Mouse (Mus musculus) liver, postnatal 0 days (tissue): Measurements from ENCODE around the gene Myt1l. TPM values are rescaled to one million over a fixed set of nuclear protein-coding genes. Genes with fewer than 3 reads are reported as not detected.

Experiments used
- ATAC-seq: fragments of 200-750 bp; cut with Nextera tagmentation; 2 replicates; pipeline ENCODE4 v1.8.0; 2017; ENCODE audit warnings: mild to moderate bottlenecking, moderate library complexity
- DNase-seq: peaks from one replicate; pipeline ENCODE4 v3.0.0-alpha.2; 2016
- H3K27ac ChIP-seq: fragments of 300-500 bp; sonication (generic); 2 replicates; pipeline ENCODE4 v1.5.1; 2014; ENCODE audit warnings: antibody characterized with exemption, moderate library complexity, mild to moderate bottlenecking, low read depth
- H3K27me3 ChIP-seq: fragments of 300-500 bp; sonication (generic); 2 replicates; pipeline ENCODE4 v1.6.1; 2014; ENCODE audit warnings: low read length, control low read depth, mixed read lengths; ENCODE audit not compliant: insufficient read depth
- H3K36me3 ChIP-seq: fragments of 300-500 bp; sonication (generic); replicated peaks from 2 replicates; pipeline ENCODE4 v1.6.1; 2014; ENCODE audit warnings: mild to moderate bottlenecking, control low read depth, low read length, moderate library complexity, mixed read lengths; ENCODE audit not compliant: insufficient read depth
- H3K4me1 ChIP-seq: fragments of 300-500 bp; sonication (generic); 2 replicates; pipeline ENCODE4 v1.6.1; 2014; ENCODE audit warnings: antibody characterized with exemption, mild to moderate bottlenecking, control low read depth; ENCODE audit not compliant: insufficient read depth
- H3K4me2 ChIP-seq: fragments of 300-500 bp; sonication (generic); 2 replicates; pipeline ENCODE4 v1.6.1; 2014; ENCODE audit warnings: low read depth, mild to moderate bottlenecking, low read length, moderate library complexity, mixed read lengths
- H3K4me3 ChIP-seq: fragments of 300-500 bp; sonication (generic); 2 replicates; pipeline ENCODE4 v1.5.1; 2014; ENCODE audit warnings: low read depth, low read length
- H3K9ac ChIP-seq: fragments of 300-500 bp; sonication (generic); replicated peaks from 2 replicates; pipeline ENCODE4 v1.6.1; 2014; ENCODE audit warnings: mild to moderate bottlenecking, moderate library complexity
- H3K9me3 ChIP-seq: fragments of 300-500 bp; sonication (generic); 2 replicates; pipeline ENCODE4 v1.6.1; 2016; ENCODE audit warnings: mild to moderate bottlenecking, control low read depth, low read length, mixed read lengths
- CTCF ChIP-seq: sonication (generic); IDR thresholded peaks from 2 replicates; pipeline ENCODE4 v1.5.1; 2016; ENCODE audit warnings: antibody characterized with exemption, low read depth
- EP300 ChIP-seq: IDR thresholded peaks from 2 replicates; pipeline ENCODE4 v1.6.1; 2016; ENCODE audit warnings: antibody characterized with exemption, low read depth, mild to moderate bottlenecking
- WGBS: fragments of 180-500 bp; shearing (Covaris S2); extraction: QIAGEN DNeasy Blood & Tissue Kit; methylation state at CpG from one replicate; pipeline ENCODE4 v1.1.7; 2014; ENCODE audit not compliant: insufficient replicate concordance; 5-methylcytosine and 5-hydroxymethylcytosine counted together
- polyA plus RNA-seq: library from polyadenylated mRNA; unstranded; fragments of >200 nt; fragmentation: Nextera tagmentation; extraction: Ambion mirVana; gene quantifications from 2 replicates; pipeline ENCODE4 v1.2.1, GENCODE M21; 2015

The Myt1l gene
- polyA plus RNA-seq, 1 experiment from 2014 or later, result not detected

GRCm38 (mm10) chr12:29809569-29810185 lies 281.5 kb downstream of the Myt1l start:
- WGBS, result 55% methylated on average over 12 of the region's 12 CpGs
- no peak for TF ChIP-seq CTCF
- no peak for TF ChIP-seq EP300

DNA sequence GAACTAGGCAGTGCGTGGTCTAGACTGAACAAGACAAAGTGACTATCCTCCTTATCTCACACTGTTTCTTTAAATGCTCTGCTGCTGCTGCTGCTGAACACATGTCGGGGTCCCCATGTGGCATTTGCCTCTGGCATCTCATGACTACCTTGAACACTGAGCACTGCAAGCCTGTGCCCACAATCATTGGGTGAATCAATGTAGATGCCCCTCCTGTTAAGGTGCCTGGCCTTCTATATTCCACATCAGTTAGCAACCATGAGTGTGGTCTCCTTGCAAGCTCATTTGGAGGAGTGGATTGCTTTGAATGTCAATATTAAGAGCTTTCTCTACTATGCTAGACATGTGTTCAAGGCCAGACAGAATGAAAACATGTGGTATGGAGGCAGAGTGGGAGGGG lies 287.3 kb downstream of the Myt1l start:
- Histone ChIP-seq H3K9ac (no peak overlapping the region), H3K36me3 (no peaks in the 10 kb centered on the region), H3K4me2 (no peak overlapping the region), H3K27me3 (no peaks in the 10 kb centered on the region), H3K4me3 (no peak overlapping the region), H3K27ac (no peak overlapping the region), H3K4me1 (no peaks in the 10 kb centered on the region), H3K9me3 (no peaks in the 10 kb centered on the region)
- TF ChIP-seq EP300, result no peak
- no peak for TF ChIP-seq CTCF
- DNase-seq, result no peak
- WGBS, result 62% methylated on average over 2 of the region's 2 CpGs
- no peak for ATAC-seq

More at GRCm38 (mm10) chr12:29809569-29810185, 281.5 kb downstream of the Myt1l start:
- ATAC-seq (no peak), DNase-seq (no peak)
- H3K4me1 ChIP-seq, result no peaks in the 10 kb centered on the region
- no peaks in the 10 kb centered on the region for H3K36me3 ChIP-seq
- H3K4me3 ChIP-seq, result no peak overlapping the region
- no peak overlapping the region for H3K9ac ChIP-seq
- H3K27me3 ChIP-seq, result no peaks in the 10 kb centered on the region
- H3K4me2 ChIP-seq, result no peak overlapping the region
- no peak overlapping the region for H3K27ac ChIP-seq
- no peaks in the 10 kb centered on the region for H3K9me3 ChIP-seq

- no peaks in the 10 kb centered on the region for H3K9me3 ChIP-seq
- H3K4me3 ChIP-seq, result no peak overlapping the region
- H3K36me3 ChIP-seq, result no peaks in the 10 kb centered on the region
- no peaks in the 10 kb centered on the region for H3K27me3 ChIP-seq
- no peak for DNase-seq
- no peak overlapping the region for H3K9ac ChIP-seq
- no peaks in the 10 kb centered on the region for H3K4me1 ChIP-seq
- TF ChIP-seq EP300 (no peak), CTCF (no peak)
- WGBS, result 76% methylated on average over 2 of the region's 2 CpGs
- no peak overlapping the region for H3K4me2 ChIP-seq
- no peak for ATAC-seq
- no peak overlapping the region for H3K27ac ChIP-seq
These were observed 287.9 kb downstream of the Myt1l start for GRCm38 (mm10) chr12:29816130-29816529.

- no peak for TF ChIP-seq CTCF
- no peak for TF ChIP-seq EP300
- H3K27ac ChIP-seq, result no peak overlapping the region
- ATAC-seq (no peak), DNase-seq (no peak)
- H3K9ac ChIP-seq, result no peak overlapping the region
- H3K4me3 ChIP-seq, result no peak overlapping the region
- H3K4me1 ChIP-seq, result no peaks in the 10 kb centered on the region
- H3K4me2 ChIP-seq, result no peak overlapping the region
- no peaks in the 10 kb centered on the region for H3K27me3 ChIP-seq
- 51% methylated on average over 6 of the region's 6 CpGs for WGBS
- H3K9me3 ChIP-seq, result no peaks in the 10 kb centered on the region
- no peaks in the 10 kb centered on the region for H3K36me3 ChIP-seq
These were observed 288.6 kb downstream of the Myt1l start for GRCm38 (mm10) chr12:29816761-29817160.

DNA sequence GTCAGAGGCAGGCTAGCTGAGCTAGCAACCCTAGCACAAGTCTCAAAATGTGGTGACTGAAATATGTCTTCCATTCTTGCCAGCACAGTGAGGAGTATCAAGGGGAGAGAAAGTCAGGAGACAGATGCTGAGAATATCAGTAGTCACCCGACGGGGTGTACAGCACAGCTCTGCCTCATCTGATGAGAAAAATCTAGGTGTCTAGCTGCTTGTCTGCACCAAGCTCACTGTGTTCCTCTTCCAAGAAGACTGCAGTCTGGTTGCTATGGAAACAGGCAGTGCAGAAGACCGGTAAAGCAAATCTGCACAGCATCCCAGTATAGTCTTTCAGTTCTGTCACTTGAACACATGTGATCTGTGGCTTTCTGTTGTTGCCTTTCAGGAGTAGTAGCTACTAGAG lies 294.0 kb downstream of the Myt1l start:
- ATAC-seq (no peak), DNase-seq (no peak)
- 61% methylated on average over 3 of the region's 3 CpGs for WGBS
- TF ChIP-seq CTCF (no peak), EP300 (no peak)
- Histone ChIP-seq H3K27me3 (no peaks in the 10 kb centered on the region), H3K9ac (no peak overlapping the region), H3K4me3 (no peak overlapping the region), H3K36me3 (no peaks in the 10 kb centered on the region), H3K4me2 (no peak overlapping the region), H3K9me3 (no peaks in the 10 kb centered on the region), H3K4me1 (no peaks in the 10 kb centered on the region), H3K27ac (no peak overlapping the region)

DNA sequence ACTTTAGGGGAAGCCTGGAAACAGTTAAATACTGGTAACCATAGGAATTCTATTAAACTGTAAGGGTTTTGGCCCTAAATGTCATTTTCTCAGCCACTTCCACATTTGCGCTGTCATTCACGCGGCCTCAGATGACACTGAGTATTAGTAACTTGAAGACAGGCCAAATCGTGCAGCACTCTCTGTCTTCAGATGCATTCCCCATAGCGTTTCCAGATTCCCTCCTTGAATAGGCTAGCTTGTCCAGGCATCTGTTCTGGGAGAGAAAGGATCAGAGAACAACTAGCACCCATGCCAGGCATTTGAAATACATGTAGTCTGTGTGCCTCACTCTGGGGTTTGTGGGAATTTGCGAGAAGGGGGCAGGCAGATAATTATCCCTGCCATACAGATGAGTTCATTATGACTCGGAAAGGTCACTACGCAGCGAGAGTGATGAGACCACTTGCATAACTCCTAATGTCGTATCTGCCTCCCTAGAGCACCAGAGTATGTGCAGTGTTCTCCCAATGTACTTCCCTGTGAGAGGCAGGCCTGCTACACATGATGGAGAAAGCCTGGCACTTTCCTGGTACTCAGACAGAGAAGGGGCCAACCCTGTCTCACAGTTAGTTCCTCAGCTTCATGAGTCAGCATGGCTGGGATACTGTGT lies 295.7 kb downstream of the Myt1l start:
- no peaks in the 10 kb centered on the region for H3K36me3 ChIP-seq
- H3K4me2 ChIP-seq, result no peak overlapping the region
- H3K9me3 ChIP-seq, result no peaks in the 10 kb centered on the region
- ATAC-seq, result no peak
- no peaks in the 10 kb centered on the region for H3K4me1 ChIP-seq
- no peaks in the 10 kb centered on the region for H3K27me3 ChIP-seq
- no peak for DNase-seq
- H3K27ac ChIP-seq, result no peak overlapping the region
- H3K4me3 ChIP-seq, result no peak overlapping the region
- TF ChIP-seq CTCF (no peak), EP300 (no peak)
- H3K9ac ChIP-seq, result no peak overlapping the region
- 79% methylated on average over 10 of the region's 10 CpGs for WGBS

DNA sequence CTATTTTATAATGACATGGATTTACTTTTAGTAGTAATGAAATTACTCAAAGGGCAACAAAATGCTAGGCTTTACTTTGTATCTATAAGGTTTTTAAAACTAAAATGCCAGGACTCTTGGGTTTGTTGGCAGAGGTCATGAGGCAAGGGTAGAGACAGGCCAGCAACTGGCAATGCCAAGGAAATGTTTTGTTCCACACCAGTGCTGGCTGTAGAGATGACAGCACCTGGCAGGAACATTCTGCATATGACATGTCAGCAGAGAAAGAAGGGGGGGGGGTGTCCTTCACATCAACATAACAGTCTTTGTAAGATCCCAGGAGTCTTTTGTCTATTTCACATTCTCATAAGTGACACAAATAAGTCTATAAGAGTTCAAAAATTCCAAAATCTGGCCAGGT lies 302.4 kb downstream of the Myt1l start:
- Histone ChIP-seq H3K4me1 (no peaks in the 10 kb centered on the region), H3K4me2 (no peak overlapping the region), H3K36me3 (no peaks in the 10 kb centered on the region), H3K9me3 (no peaks in the 10 kb centered on the region), H3K27me3 (no peaks in the 10 kb centered on the region), H3K9ac (no peak overlapping the region), H3K4me3 (no peak overlapping the region), H3K27ac (no peak overlapping the region)
- TF ChIP-seq EP300 (no peak), CTCF (no peak)
- ATAC-seq, result no peak
- DNase-seq, result no peak
